Mouse (Mus musculus): Measurements from ENCODE around the gene Slc12a5.

Gene Slc12a5

DNA sequence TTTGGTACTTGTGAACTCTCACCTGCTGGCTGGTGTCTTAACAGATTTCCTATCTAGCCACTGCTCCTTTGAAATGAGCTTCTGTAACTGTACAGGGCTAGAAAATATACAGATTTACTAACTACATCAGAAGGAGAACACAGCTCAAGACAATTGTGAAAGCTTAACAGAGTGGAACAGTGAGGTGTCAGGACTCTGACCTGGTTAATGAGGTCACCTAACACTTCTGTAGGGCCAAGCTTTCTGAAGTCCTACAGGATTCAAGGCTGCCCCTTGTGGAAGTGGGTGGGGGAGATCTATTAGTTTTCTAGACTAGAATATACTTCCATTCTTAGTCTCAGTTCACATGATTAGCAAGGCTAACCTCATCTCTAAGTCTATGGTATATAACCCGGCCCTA is 47.4 kb downstream of the Slc12a5 start:
- peaks cover 13% of the 10 kb centered on the region for H3K4me1 ChIP-seq (replicated peaks; ENCODE audit: low read depth, low read length)
- H3K4me3 ChIP-seq (replicated peaks; ENCODE audit: low read length): no peak overlapping the region
- TF ChIP-seq CTCF (conservative IDR thresholded peaks at IDR 0.05; ENCODE audit: low read length) (no peak), POU5F1 (IDR thresholded peaks at IDR 0.05; ENCODE audit: borderline replicate concordance, low read length) (no peak), NANOG (IDR thresholded peaks at IDR 0.05; ENCODE audit: borderline replicate concordance, low read length) (no peak)
- H3K36me3 ChIP-seq (ENCODE audit: insufficient read depth, low read length): peaks cover 100% of the 10 kb centered on the region
- H3K9me3 ChIP-seq (ENCODE audit: low read length): no peaks in the 10 kb centered on the region
- no peaks in the 10 kb centered on the region for H3K27me3 ChIP-seq (ENCODE audit: insufficient read depth, low read length)

DNA sequence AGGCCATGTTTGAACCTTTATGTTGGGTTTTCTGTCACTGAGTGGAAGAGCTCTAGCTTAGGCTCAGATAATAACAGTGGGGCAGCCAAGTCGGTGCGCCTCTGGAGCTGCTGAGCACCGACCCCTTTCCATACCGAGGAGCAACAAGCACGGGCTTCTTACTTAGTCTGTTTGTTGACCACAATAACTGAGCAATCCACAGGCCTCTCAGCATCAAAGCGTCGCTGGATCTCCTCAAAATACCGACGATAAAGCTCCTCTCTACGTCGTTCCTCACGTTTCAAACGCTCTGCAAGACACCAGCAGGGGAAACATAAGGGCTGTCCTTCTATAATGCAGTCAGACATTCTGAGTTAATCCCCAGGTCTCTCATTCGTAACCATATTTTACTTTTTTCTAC is 48.6 kb downstream of the Slc12a5 start:
- H3K27me3 ChIP-seq (ENCODE audit: insufficient read depth, low read length): no peaks in the 10 kb centered on the region
- peaks cover 93% of the 10 kb centered on the region for H3K36me3 ChIP-seq (ENCODE audit: insufficient read depth, low read length)
- no peaks in the 10 kb centered on the region for H3K9me3 ChIP-seq (ENCODE audit: low read length)
- TF ChIP-seq CTCF (conservative IDR thresholded peaks at IDR 0.05; ENCODE audit: low read length) (no peak), NANOG (IDR thresholded peaks at IDR 0.05; ENCODE audit: borderline replicate concordance, low read length) (no peak), POU5F1 (IDR thresholded peaks at IDR 0.05; ENCODE audit: borderline replicate concordance, low read length) (no peak)
- no peak overlapping the region for H3K4me3 ChIP-seq (replicated peaks; ENCODE audit: low read length)
- H3K4me1 ChIP-seq (replicated peaks; ENCODE audit: low read depth, low read length): peaks cover 6% of the 10 kb centered on the region

DNA sequence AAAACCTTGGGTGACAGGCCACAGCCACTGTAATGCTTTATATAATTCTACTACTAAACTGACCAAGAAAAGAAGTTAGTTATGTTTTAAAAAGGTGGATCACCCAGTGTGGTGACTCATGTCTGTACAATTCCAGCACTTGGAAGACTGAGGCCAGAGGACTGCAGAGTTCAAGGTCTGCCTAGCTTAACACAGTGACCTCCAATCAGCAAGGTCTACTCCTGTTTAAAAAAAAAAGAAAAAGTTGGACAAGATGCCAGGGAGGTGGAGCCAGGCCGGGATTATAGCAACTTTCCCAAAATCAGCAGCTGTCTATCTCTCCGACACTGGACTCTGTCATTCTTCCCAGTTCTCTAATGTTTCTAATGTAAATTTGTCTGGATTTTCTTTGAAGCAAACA is 49.0 kb downstream of the Slc12a5 start:
- H3K9me3 ChIP-seq (ENCODE audit: low read length): no peaks in the 10 kb centered on the region
- no peak for TF ChIP-seq NANOG (IDR thresholded peaks at IDR 0.05; ENCODE audit: borderline replicate concordance, low read length)
- no peak for TF ChIP-seq CTCF (conservative IDR thresholded peaks at IDR 0.05; ENCODE audit: low read length)
- TF ChIP-seq POU5F1 (IDR thresholded peaks at IDR 0.05; ENCODE audit: borderline replicate concordance, low read length): no peak
- peaks cover 6% of the 10 kb centered on the region for H3K4me1 ChIP-seq (replicated peaks; ENCODE audit: low read depth, low read length)
- peaks cover 93% of the 10 kb centered on the region for H3K36me3 ChIP-seq (ENCODE audit: insufficient read depth, low read length)
- no peak overlapping the region for H3K4me3 ChIP-seq (replicated peaks; ENCODE audit: low read length)
- H3K27me3 ChIP-seq (ENCODE audit: insufficient read depth, low read length): no peaks in the 10 kb centered on the region

GRCm38 (mm10) chr2:165010351-165010750 is 49.7 kb downstream of the Slc12a5 start:
- Histone ChIP-seq H3K9me3 (ENCODE audit: low read length) (no peaks in the 10 kb centered on the region), H3K4me3 (replicated peaks; ENCODE audit: low read length) (no peak overlapping the region), H3K27me3 (ENCODE audit: insufficient read depth, low read length) (no peaks in the 10 kb centered on the region), H3K4me1 (replicated peaks; ENCODE audit: low read depth, low read length) (peaks cover 6% of the 10 kb centered on the region), H3K36me3 (ENCODE audit: insufficient read depth, low read length) (peaks cover 86% of the 10 kb centered on the region)
- TF ChIP-seq NANOG (IDR thresholded peaks at IDR 0.05; ENCODE audit: borderline replicate concordance, low read length) (no peak), POU5F1 (IDR thresholded peaks at IDR 0.05; ENCODE audit: borderline replicate concordance, low read length) (no peak)

GRCm38 (mm10) chr2:165014935-165015334 is 54.3 kb downstream of the Slc12a5 start:
- H3K4me3 ChIP-seq (replicated peaks; ENCODE audit: low read length): no peak overlapping the region
- peaks cover 70% of the 10 kb centered on the region for H3K36me3 ChIP-seq (ENCODE audit: insufficient read depth, low read length)
- TF ChIP-seq POU5F1 (IDR thresholded peaks at IDR 0.05; ENCODE audit: borderline replicate concordance, low read length): no peak
- TF ChIP-seq NANOG (IDR thresholded peaks at IDR 0.05; ENCODE audit: borderline replicate concordance, low read length): no peak
- TF ChIP-seq CTCF (conservative IDR thresholded peaks at IDR 0.05; ENCODE audit: low read length): no peak
- H3K4me1 ChIP-seq (replicated peaks; ENCODE audit: low read depth, low read length): peaks cover 26% of the 10 kb centered on the region
- H3K9me3 ChIP-seq (ENCODE audit: low read length): no peaks in the 10 kb centered on the region
- H3K27me3 ChIP-seq (ENCODE audit: insufficient read depth, low read length): no peaks in the 10 kb centered on the region

DNA sequence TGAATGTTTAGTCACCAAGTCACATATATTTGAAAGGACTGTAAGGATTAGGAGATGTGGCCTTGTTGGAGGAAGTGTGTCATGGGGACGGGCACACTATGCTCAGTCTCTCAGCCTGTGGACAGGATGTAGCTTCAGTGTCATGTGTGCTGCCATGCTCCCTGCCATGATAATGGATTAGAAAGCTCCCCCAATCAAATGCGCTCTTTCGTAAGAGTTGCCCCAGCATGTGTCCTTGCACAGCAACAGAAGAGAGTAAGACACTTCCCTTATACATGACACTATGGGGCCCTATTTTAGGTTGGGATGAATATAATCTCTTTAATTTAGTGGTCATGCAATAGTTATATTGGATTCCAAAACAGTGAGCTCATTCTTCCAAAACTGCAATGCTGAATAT is 59.9 kb downstream of the Slc12a5 start:
- Histone ChIP-seq H3K4me3 (replicated peaks; ENCODE audit: low read length) (no peak overlapping the region), H3K4me1 (replicated peaks; ENCODE audit: low read depth, low read length) (peaks cover 27% of the 10 kb centered on the region), H3K27me3 (ENCODE audit: insufficient read depth, low read length) (no peaks in the 10 kb centered on the region), H3K36me3 (ENCODE audit: insufficient read depth, low read length) (peaks cover 61% of the 10 kb centered on the region), H3K9me3 (ENCODE audit: low read length) (no peaks in the 10 kb centered on the region)
- no peak for TF ChIP-seq CTCF (conservative IDR thresholded peaks at IDR 0.05; ENCODE audit: low read length)
- no peak for TF ChIP-seq POU5F1 (IDR thresholded peaks at IDR 0.05; ENCODE audit: borderline replicate concordance, low read length)
- TF ChIP-seq NANOG (IDR thresholded peaks at IDR 0.05; ENCODE audit: borderline replicate concordance, low read length): no peak

- Histone ChIP-seq H3K27me3 (ENCODE audit: insufficient read depth, low read length) (no peaks in the 10 kb centered on the region), H3K9me3 (ENCODE audit: low read length) (no peaks in the 10 kb centered on the region), H3K36me3 (ENCODE audit: insufficient read depth, low read length) (peaks cover 14% of the 10 kb centered on the region), H3K4me1 (replicated peaks; ENCODE audit: low read depth, low read length) (peaks cover 40% of the 10 kb centered on the region), H3K4me3 (replicated peaks; ENCODE audit: low read length) (no peak overlapping the region)
- TF ChIP-seq POU5F1 (IDR thresholded peaks at IDR 0.05; ENCODE audit: borderline replicate concordance, low read length) (no peak), CTCF (conservative IDR thresholded peaks at IDR 0.05; ENCODE audit: low read length) (no peak), NANOG (IDR thresholded peaks at IDR 0.05; ENCODE audit: borderline replicate concordance, low read length) (no peak)
Measured at GRCm38 (mm10) chr2:165027163-165027562, 66.6 kb downstream of the Slc12a5 start.

DNA sequence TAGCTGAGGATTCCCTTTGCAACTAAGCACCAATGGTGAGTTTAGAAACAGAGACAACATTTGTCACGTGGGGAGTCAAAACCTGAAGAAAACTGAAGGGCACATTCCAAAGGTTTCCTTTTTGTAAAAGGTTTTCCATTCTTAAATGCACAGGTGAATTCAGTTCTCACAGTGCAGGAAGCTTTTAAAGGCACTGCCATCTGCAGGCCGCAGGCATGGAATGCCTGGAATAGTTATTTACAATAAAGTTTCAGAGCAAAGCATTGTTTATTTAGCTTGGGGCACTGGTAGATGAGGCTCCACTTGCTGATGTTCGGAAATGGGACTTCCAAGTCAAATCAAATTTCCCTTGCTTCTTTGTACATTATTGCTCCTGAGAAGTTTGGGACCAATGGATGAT is 71.9 kb downstream of the Slc12a5 start:
- TF ChIP-seq POU5F1 (IDR thresholded peaks at IDR 0.05; ENCODE audit: borderline replicate concordance, low read length): no peak
- TF ChIP-seq CTCF (conservative IDR thresholded peaks at IDR 0.05; ENCODE audit: low read length): 0 out of 2 replicates have a peak, but pooled peaks have one; percentile 2
- TF ChIP-seq NANOG (IDR thresholded peaks at IDR 0.05; ENCODE audit: borderline replicate concordance, low read length): no peak

GRCm38 (mm10) chr2:165033306-165033705 is 72.7 kb downstream of the Slc12a5 start:
- H3K27me3 ChIP-seq (ENCODE audit: insufficient read depth, low read length): peaks cover 10% of the 10 kb centered on the region; the same call in 1 of the 2 replicates
- H3K36me3 ChIP-seq (ENCODE audit: insufficient read depth, low read length): no peaks in the 10 kb centered on the region
- H3K9me3 ChIP-seq (ENCODE audit: low read length): no peaks in the 10 kb centered on the region
- H3K4me3 ChIP-seq (replicated peaks; ENCODE audit: low read length): peak overlapping the region; percentile 94
- no peak for TF ChIP-seq NANOG (IDR thresholded peaks at IDR 0.05; ENCODE audit: borderline replicate concordance, low read length)
- TF ChIP-seq POU5F1 (IDR thresholded peaks at IDR 0.05; ENCODE audit: borderline replicate concordance, low read length): no peak
- no peak for TF ChIP-seq CTCF (conservative IDR thresholded peaks at IDR 0.05; ENCODE audit: low read length)
- peaks cover 53% of the 10 kb centered on the region for H3K4me1 ChIP-seq (replicated peaks; ENCODE audit: low read depth, low read length)

More for the DNA sequence above, 71.9 kb downstream of the Slc12a5 start:
- Histone ChIP-seq H3K27me3 (ENCODE audit: insufficient read depth, low read length) (peaks cover 8% of the 10 kb centered on the region; the same call in 1 of the 2 replicates), H3K9me3 (ENCODE audit: low read length) (no peaks in the 10 kb centered on the region), H3K4me3 (replicated peaks; ENCODE audit: low read length) (no peak overlapping the region), H3K36me3 (ENCODE audit: insufficient read depth, low read length) (no peaks in the 10 kb centered on the region), H3K4me1 (replicated peaks; ENCODE audit: low read depth, low read length) (peaks cover 54% of the 10 kb centered on the region)

Measured in E14TG2a.4 (cell line).